Mouse (Mus musculus): ENCODE measurements at regions not wholly inside any gene's neighbourhood (a gene's known extent, or its start where the extent isn't known, plus 50 kb on each side); places are given as distances from the start of the nearest gene placed in this dataset.

DNA sequence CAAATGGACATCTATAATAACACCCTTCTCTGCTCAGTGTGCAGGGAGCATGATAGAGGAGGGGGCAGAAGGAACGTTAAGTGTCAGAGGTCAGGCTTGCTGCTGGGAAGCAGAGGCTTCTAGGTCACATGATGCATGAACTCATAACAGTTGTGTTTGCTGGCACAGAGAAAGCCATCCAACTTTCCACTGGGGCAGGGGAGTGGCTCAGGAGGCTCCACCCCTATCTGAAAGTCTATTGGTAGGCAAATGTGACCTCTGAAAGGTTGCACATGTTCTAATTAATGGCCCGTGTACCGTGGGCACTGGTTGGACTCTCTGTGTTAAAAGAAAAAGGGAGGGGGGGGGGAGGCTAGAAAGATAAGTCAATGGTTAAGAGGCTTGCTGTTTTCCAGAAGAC, 224.6 kb downstream of the Slc16a7 start:
- DNase-seq (ENCODE audit: low spot score in 2 of 2): no peak

DNA sequence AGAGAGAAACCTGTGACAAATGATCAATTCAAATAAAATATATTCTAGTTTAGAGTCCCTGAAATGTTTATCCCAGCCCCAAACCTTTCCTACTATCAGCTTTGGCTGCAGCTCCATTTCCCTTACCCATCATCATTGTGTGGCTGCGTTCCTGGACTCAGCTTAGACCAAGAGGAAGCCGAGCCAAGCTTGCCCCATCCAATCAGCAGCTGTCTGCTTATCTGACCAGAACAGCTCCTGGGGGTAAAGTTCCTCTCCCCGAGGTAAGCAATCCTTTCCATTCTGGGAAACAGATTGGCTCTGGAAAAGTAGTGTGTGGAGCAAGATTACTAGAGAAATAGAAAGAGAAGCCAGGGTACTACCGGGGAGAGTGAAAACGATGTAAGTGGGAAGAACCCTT, 228.2 kb downstream of the Slc16a7 start:
- no peak for DNase-seq (ENCODE audit: low spot score in 2 of 2)

DNA sequence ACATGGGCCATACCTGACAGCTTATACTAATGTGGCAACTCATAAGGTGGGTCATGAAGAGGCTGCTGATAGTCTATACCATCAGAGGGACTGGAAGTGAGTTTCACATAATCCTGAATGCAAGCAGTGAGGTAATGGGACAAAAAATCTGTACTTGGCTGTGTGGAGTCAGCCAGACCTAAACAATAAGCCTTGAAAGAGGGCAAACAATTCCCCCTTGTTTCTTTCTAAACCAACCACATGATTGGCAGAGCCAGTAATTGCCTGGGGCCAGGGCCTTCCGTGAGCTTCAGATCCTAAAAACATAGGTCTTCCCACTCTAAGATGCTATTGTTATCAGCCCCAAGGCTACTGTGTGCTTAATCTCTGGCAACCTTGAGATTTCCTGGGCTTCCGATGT, 240.5 kb downstream of the Slc16a7 start:
- DNase-seq (ENCODE audit: low spot score in 2 of 2): no peak

DNA sequence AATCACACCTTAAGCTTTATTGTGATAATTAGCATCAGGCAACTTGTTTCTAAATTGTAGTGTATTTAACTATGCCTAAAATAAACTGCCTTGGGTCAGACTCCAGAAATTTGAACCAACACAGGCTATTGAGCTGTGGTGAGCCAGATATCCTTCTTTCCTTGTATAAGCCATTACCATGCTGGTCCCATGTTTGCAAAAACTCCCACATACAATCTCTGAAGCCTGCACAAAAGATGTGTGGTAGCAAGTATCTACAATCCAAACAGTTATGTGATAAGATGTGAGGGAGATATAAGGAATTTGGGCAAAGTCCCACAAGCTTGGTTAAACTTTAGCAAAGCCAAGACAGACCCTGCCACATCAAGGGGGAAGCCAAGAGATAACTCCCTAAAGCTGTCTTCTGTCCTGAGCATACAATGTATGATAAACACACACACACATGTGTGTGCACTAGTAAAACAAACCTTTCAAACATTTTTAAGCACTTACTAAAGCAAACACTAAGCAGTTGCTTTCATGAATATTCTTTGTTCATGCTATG, 242.0 kb downstream of the Slc16a7 start:
- DNase-seq (ENCODE audit: low spot score in 2 of 2): no peak

DNA sequence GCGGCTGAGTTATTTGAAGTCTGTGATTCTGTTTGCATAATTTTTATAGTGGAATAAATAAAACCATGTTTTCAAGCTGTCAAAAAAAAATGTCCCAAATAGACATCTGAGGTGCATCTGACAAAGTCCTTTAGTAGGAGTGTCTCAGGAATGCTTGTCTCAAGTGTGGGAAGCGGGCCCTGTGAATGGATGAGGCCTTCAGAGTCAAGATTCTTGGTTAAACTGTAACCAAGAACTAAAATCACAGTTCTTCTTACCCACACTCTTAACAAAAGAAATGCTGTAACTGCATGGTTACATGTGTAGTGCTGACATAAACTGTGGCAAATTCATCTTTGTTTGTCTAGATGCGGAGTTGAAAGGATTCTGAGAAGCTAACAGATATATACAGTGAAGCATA, 242.9 kb downstream of the Slc16a7 start:
- DNase-seq (ENCODE audit: low spot score in 2 of 2): no peak

DNA sequence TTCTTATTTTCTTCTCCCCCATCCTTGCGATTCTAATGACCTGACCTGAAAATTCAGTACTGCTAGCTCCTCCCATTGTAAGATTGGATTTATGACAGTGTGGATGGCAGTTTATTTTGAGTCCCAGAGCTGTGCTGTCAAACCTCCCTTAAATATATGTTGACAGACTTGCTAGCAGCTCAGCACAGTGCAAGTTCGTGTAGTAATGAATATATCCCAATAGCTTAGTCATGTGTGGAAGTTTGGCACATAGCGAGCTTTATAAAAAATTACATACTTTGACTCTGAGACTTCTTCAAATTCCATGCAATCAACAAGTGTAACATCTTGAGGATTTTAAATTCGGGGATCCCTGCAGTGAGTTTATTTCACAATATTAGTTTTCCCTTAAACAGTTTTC, 243.5 kb downstream of the Slc16a7 start:
- no peak for DNase-seq (ENCODE audit: low spot score in 2 of 2)

DNA sequence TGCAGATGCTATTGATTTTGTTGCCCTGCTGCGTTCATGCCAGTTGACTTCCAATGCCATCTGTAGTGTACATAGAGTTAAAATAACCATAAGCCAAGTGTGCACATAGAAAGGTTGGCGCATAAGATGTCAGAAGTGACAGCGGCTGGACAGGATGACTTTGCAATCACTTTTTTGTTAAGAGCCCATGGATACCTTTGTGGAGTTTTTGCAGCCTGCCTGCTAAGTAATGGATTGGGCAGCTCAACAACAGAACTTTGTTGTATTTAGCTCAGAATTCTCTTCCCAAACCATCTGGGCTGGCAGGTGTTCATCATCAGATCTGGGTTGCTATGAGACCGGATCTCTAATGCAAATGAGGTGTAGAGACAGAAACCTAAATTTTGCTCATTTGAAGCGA, 267.5 kb downstream of the Slc16a7 start:
- peak; percentile 67 for DNase-seq (ENCODE audit: low spot score in 2 of 2)

DNA sequence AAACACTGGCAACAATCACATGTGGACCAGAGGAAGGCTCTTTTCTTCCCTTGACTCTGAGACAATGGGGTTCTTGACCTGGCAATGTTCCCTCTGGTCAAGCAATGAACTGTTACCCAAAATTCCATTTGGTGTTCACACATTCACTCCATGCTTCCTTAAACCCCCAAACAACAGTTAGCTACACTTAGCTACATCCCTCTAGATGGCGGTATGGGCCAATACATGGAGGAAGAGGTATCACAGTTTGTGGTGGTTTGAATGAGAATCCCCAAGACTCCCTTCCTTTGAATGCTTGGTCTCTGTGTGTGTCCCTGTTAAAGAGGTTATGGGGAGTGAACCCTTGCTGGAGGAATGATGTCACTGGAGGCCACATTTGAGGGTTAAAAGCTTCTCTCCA, 274.9 kb downstream of the Slc16a7 start:
- no peak for DNase-seq (ENCODE audit: low spot score in 2 of 2)

DNA sequence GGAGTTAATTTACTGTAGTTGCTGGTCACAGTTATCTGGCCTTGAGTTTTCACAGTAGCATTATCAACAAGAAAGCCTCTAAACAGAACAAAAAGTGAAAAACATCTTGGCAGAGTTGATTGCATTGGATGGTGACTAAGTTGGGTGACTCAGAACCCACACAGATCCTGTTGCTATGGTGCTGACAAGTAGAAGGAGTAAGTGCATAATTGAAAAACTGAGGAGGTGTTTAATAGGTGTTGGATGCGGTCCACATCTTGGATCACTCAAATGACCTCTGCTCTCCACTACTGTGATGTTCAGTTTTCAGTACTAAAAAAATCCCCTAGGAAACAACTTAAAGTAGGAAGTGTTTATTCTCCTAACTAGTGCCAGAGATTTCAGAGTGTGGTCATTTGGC, 280.3 kb downstream of the Slc16a7 start:
- peak; percentile 10 to 25 for DNase-seq (ENCODE audit: low spot score in 2 of 2)

DNA sequence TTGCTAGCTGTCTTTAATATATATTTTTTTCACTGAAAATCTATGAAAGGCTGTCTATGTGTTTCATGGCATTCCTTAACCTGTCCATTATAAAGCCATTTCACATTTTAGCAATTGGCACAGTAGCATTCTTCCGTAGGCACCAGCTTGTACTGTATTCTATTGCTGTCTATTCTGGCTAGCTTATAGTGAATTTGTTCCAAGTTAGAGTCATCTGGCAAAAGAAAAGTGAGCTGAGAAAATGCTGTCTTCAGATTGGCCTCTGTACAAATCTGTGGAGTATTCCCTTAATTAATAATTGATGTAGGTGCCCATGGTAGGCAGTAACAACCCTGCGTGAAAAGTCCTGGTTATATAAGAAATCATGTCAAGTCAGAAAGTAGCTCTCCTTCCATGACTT, 304.3 kb downstream of the Slc16a7 start:
- no peak for DNase-seq (ENCODE audit: low spot score in 2 of 2)

DNA sequence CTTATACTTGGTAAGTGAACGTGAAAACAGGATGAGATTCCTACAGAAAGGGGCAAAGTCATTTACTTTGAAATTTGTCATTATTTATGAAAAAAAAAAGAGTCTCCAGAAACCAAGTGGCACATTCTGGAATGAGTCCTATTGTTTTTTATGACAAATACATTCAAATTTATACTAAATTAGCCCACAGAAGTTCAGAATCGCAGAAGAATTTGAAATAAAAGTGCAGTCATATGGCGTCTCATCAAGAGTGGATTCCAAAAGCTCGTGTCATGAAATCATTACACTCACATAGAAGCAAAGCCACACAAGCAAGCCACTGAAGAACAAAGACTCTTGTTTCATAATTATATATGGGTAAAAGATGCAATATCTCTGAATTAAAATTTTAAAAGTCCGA, 316.9 kb downstream of the Slc16a7 start:
- DNase-seq (ENCODE audit: low spot score in 2 of 2): no peak

DNA sequence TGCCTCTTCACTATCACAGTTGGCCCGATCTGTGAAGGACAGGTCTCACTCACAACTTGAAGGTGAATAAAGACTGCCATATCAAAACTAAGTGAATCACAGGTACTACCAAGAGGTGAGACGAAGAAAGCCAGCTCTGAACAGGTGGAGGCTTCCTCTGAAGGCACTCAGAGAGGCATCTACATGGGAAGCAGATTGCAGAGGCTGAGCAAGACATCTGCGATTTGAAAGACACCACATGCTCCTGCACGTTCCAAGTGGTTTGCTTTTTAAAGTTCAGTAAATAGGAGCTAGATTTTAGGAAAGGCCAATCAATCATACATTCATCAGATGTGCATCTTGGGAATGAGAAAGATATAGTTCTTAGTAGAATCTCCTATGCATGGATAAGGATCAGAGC, 319.0 kb downstream of the Slc16a7 start:
- peak in 1 of 2 experiments; percentile 6 for DNase-seq (ENCODE audit: low spot score in 2 of 2)

DNA sequence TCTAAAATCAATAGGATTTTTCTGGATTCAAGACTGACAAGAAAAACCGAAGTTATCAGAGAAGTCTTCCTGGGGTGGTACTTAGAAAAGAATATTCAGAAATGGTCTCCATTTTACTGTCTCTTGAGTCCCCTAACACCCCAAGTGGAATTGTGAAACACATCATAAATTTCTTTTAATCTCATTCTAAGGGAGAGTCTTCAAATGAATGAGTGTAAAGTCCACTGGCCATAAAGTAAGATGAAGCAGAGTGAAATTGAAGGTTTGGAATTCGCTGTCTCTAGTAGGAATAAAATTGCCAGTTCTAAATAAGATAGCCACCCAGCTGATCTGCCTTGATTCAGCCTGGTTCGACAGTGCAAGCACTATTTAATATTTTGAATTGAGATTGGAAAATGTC, 350.0 kb downstream of the Slc16a7 start:
- no peak for DNase-seq (ENCODE audit: low spot score in 2 of 2)

DNA sequence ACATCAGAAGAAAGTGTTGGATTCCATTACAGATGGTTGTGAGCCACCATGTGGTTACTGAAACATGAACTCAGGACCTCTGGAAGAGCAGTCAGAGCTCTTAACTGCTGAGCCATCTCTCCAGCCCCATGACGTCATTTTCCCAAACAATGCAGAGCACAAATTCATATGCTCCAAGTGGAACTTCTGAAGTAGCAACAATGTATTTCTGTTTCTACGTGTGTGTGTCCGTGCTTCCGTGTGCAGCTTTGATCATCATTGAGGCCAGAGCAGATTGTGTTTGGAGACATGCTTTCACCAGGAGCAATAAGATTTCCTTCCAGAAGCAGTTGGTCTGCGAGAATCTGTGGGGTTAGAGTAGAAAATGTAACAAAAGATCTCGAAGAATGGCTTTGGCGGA, 353.6 kb downstream of the Slc16a7 start:
- DNase-seq (ENCODE audit: low spot score in 2 of 2): no peak

DNA sequence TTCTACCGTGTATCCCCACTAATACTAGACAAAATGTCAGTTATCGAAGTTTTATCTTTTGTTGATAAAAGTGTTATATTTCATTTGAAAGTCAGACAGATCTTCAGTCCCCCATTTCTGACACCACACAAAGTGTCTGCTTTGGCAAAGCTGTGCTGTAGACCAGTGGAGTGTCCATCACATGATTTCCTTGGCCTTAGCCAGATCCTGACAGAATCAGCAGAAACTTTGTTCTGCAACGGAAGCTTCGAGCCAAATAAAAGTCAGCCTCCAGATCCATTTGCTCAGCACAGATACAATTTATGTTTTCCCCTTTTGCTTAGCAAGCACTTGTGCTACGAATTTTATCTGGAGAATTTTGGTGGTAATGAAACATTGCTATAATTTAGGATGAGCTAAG, 360.9 kb downstream of the Slc16a7 start:
- no peak for DNase-seq (ENCODE audit: low spot score in 2 of 2)

DNA sequence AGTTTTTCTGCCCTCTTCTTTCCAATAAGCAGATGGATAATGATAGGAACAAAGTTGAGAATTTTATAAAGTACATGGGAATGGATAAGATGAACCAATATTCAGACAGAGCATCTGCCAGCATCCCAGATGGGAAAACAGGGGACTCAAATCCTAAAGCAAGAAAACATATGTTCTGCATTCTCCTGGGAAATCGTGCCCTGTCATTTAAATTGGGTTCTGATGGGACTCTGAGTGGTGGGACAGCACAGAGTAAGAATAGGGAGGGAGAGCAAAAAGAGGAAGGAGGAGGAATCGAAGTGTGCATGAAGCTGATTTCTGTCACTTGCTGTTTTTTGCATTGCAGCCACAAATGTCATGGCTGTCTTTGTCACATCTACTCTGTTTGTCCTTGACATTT, 362.4 kb downstream of the Slc16a7 start:
- no peak for DNase-seq (ENCODE audit: low spot score in 2 of 2)
